Comparison of ENCODE assay signal across 8 mouse cellular contexts in the genomic region with DNA sequence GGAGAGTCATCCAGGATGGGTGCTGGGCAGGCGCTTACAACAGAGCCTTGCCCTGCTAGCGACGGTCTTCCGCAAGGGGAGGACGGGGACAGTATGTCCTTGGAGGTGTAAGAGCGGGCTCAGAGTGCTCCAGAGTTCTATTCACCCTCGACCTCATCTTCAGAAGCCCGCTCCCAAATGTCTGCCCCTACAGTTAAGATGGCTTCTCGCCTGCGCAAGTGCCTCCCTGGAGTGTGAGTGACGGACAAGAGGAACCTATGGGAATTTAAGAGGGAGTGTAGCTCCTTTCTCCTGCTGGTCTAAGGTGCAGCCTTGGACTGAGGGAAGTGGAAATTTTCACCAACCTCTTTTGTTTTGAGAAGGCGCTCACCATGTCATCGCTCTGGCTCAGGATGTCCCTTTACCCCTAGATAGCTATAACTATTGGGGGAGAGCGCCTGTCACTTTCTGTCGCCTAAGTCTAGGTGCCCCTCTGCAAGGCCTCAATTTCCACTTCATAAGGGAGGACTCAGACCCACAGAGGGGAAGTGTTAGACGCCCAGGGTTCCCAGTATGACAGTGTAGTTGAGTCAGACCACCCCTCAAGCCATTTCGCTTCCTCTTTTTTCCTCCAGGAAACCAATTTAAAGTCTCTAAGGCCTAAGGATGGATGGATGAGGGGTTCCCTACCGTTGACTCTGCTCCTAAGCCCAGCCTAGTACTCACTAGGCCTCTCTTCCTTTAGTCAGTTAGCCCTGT. TPM values are rescaled to one million over a fixed set of nuclear protein-coding genes. Genes with fewer than 3 reads are reported as not detected.
DNase-seq lines count a peak whose midpoint lies in the region; ATAC-seq and TF ChIP-seq lines count a peak whose summit lies in the region.

A gene (minus strand): TSS at position 212 of the 738 bp plus-strand sequence.

- DNase-seq in kidney, adult 2 months = no peak
- no peak for DNase-seq in kidney, postnatal 4 days
- peak; percentile 51 for DNase-seq in R1 (ENCODE audit: low read depth, low spot score)
- DNase-seq in midbrain, embryonic 10.5 days (ENCODE audit: low spot score) = no peak
- DNase-seq in gastrocnemius, postnatal 10 days = no peak
- no peak for DNase-seq in gastrocnemius, adult 8-10 months (ENCODE audit: low spot score in 2 of 2)

- H3K9ac ChIP-seq in forebrain, embryonic 16.5 days (replicated peaks; ENCODE audit: low read depth, low read length) = peak within 1 kb of the TSS; percentile 68
- H3K9ac ChIP-seq in intestine, embryonic 15.5 days = peak within 1 kb of the TSS; percentile 75

- ATAC-seq in forebrain, embryonic 16.5 days = no peak
- peak; percentile 3; the same call in 1 of the 2 replicates for ATAC-seq in intestine, embryonic 15.5 days

- no peaks in the 10 kb centered on the region for H3K27me3 ChIP-seq in kidney, adult 2 months (replicated peaks; ENCODE audit: control insufficient read depth, insufficient read depth, low read length)
- no peaks in the 10 kb centered on the region for H3K27me3 ChIP-seq in forebrain, embryonic 16.5 days (replicated peaks; ENCODE audit: control insufficient read depth, insufficient read depth, low read length)
- no peaks in the 10 kb centered on the region for H3K27me3 ChIP-seq in intestine, embryonic 15.5 days (replicated peaks)
- H3K27me3 ChIP-seq in midbrain, embryonic 10.5 days (ENCODE audit: low read depth, poor library complexity, severe bottlenecking) = peaks cover 8% of the 10 kb centered on the region; the same call in 1 of the 2 replicates

- peak within 1 kb of the TSS; percentile 52 for H3K4me3 ChIP-seq in kidney, adult 2 months (ENCODE audit: insufficient read depth, low read depth, low read length)
- H3K4me3 ChIP-seq in forebrain, embryonic 16.5 days (replicated peaks; ENCODE audit: low read length) = peak within 1 kb of the TSS; percentile 56
- H3K4me3 ChIP-seq in intestine, embryonic 15.5 days (replicated peaks) = peak within 1 kb of the TSS; percentile 72
- H3K4me3 ChIP-seq in midbrain, embryonic 10.5 days = peak within 1 kb of the TSS; percentile 77

- H3K4me1 ChIP-seq in kidney, adult 2 months (ENCODE audit: control insufficient read depth, insufficient read depth, low read length) = peaks cover 12% of the 10 kb centered on the region
- peaks cover 23% of the 10 kb centered on the region for H3K4me1 ChIP-seq in forebrain, embryonic 16.5 days (replicated peaks; ENCODE audit: control insufficient read depth, insufficient read depth, low read length)
- peaks cover 32% of the 10 kb centered on the region for H3K4me1 ChIP-seq in intestine, embryonic 15.5 days (replicated peaks)
- peaks cover 68% of the 10 kb centered on the region for H3K4me1 ChIP-seq in midbrain, embryonic 10.5 days

- H3K4me2 ChIP-seq in forebrain, embryonic 16.5 days (ENCODE audit: low read length) = peak within 1 kb of the TSS; percentile 80
- H3K4me2 ChIP-seq in intestine, embryonic 15.5 days (replicated peaks) = peak within 1 kb of the TSS; percentile 79

- WGBS in kidney, adult 2 months = 63% methylated on average over 18 of the region's 18 CpGs
- WGBS in forebrain, embryonic 16.5 days = 44% methylated on average over 18 of the region's 18 CpGs
- 50% methylated on average over 18 of the region's 18 CpGs for WGBS in intestine, embryonic 15.5 days
- WGBS in midbrain, embryonic 10.5 days = 38% methylated on average over 18 of the region's 18 CpGs

- H3K27ac ChIP-seq in kidney, adult 2 months (ENCODE audit: insufficient read depth, low read depth, low read length) = peak within 1 kb of the TSS; percentile 5; the same call in 1 of the 2 replicates
- no peak within 1 kb of the TSS for H3K27ac ChIP-seq in forebrain, embryonic 16.5 days (ENCODE audit: low read length)
- H3K27ac ChIP-seq in intestine, embryonic 15.5 days = peak within 1 kb of the TSS; percentile 54
- peak within 1 kb of the TSS; percentile 90 for H3K27ac ChIP-seq in midbrain, embryonic 10.5 days (replicated peaks)

- no peaks in the 10 kb centered on the region for H3K9me3 ChIP-seq in forebrain, embryonic 16.5 days (ENCODE audit: control insufficient read depth, low read length)
- no peaks in the 10 kb centered on the region for H3K9me3 ChIP-seq in intestine, embryonic 15.5 days
- H3K9me3 ChIP-seq in midbrain, embryonic 10.5 days (replicated peaks) = no peaks in the 10 kb centered on the region

- no peaks in the 10 kb centered on the region for H3K36me3 ChIP-seq in kidney, adult 2 months (ENCODE audit: control insufficient read depth, insufficient read depth, low read length)
- no peaks in the 10 kb centered on the region for H3K36me3 ChIP-seq in forebrain, embryonic 16.5 days (ENCODE audit: control insufficient read depth, insufficient read depth)
- H3K36me3 ChIP-seq in intestine, embryonic 15.5 days = peaks cover 9% of the 10 kb centered on the region; the same call in 1 of the 2 replicates
- H3K36me3 ChIP-seq in midbrain, embryonic 10.5 days = peaks cover 31% of the 10 kb centered on the region

- TF ChIP-seq POLR2A in kidney, adult 2 months (IDR thresholded peaks at IDR 0.05; ENCODE audit: low read depth, low read length) = no peak

- TF ChIP-seq CTCF in kidney, adult 2 months (conservative IDR thresholded peaks at IDR 0.05; ENCODE audit: insufficient read depth, insufficient read length, low read depth, low read length) = no peak

RNA-seq across cellular contexts. Expression of the gene that starts here (rescaled TPM):
- polyA plus RNA-seq in kidney, adult 2 months (2012; rRNA removed) = 28.5 and 32.6 TPM in 2 replicates
- 14.0 and 14.7 TPM in 2 replicates for polyA plus RNA-seq in forebrain, embryonic 16.5 days (2015; fragmentation: Nextera tagmentation; extraction: Ambion mirVana)
- polyA plus RNA-seq in intestine, embryonic 15.5 days (2015; fragmentation: Nextera tagmentation; extraction: Ambion mirVana) = 30.4 and 31.7 TPM in 2 replicates
- 46.2 and 52.1 TPM in 2 replicates for polyA plus RNA-seq in midbrain, embryonic 10.5 days (2016; fragmentation: Nextera tagmentation; extraction: Ambion mirVana)
- total RNA-seq in gastrocnemius, postnatal 10 days (2021) = 10 to 100 TPM in 1 of 2 experiments, 1 to 10 TPM in 1; 8.0 to 10.0 TPM
- total RNA-seq in gastrocnemius, adult 8-10 months (2022) = 1 to 10 TPM; 2.3 to 4.5 (median 3.3) TPM
